ENCODE assay signal across 13 mouse cellular contexts in the genomic region with DNA sequence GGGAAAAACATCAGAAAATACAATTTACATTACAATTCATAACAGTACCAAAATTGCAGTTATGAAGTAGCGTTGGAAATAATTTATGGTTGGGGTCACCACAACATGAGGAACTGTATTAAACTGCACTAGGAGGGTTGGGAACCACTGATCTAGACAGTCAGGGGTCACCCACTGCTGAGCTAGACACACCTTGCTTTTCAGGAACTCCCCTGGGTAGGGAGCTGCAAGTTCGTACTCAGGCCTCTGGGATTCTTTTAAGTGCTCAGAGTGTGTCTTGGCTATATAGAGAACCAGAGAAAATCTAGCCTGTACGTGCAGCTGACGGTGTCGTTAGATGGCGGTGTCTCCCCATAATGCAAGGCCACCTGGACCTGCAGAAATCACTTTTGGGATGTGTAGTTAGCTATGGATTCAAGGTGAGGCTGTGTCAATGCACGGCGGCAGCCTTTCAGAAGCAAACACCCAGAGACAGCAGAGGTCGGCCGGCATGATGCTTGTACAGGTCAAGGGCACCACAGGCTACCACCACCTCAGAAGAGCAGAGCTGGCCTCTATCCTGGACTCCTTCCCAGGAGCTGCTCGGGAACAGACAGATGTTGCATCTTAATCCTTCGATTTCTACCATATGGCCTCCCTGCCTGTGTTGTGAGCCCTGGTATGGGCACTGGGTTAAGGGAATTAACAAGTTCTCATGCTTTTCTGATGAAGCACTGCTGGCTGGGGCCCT. TPM values are rescaled to one million over a fixed set of nuclear protein-coding genes. Genes with fewer than 3 reads are reported as not detected.
"Had no signal": no experiment of that assay in that cellular context is flagged by ENCODE, and none has a peak within 500 bp of the region (broad histone marks: within the 10 kb centered on the region; RNA-seq: fewer than 3 reads in every experiment).

No protein-coding gene starts in this region.

- ATAC-seq: lung, postnatal 0 days; midbrain, embryonic 15.5 days had no signal

- DNase-seq: kidney, postnatal 25 days; lung, adult 2 months; right cerebral cortex, postnatal 14 days; thymus, adult 2 months; thymus, postnatal 36 days had no signal

RNA-seq across cellular contexts. Expression of a gene that starts 20.7 kb away (rescaled TPM):
- polyA plus RNA-seq: kidney, embryonic 16.5 days; limb, embryonic 10.5 days; limb, embryonic 14.5 days; liver, embryonic 11.5 days; liver, embryonic 15.5 days; midbrain, embryonic 15.5 days; neural tube, embryonic 12.5 days had no signal
